Mouse (Mus musculus) MEL (cell line): ENCODE data around the gene Gm38392. TPM values are rescaled to one million over a fixed set of nuclear protein-coding genes. Genes with fewer than 3 reads are reported as not detected.
"Not testable (repeated sequence)": the region's sequence is repeated elsewhere in the genome, so short reads cannot be mapped to it uniquely, and the experiment has no call there.

ENCODE experiments used
- DNase-seq: peaks from one replicate; pipeline ENCODE4 v3.0.0; 2011; ENCODE audit warnings: low read depth, low spot score
- H3K27ac ChIP-seq: 2 replicates; pipeline ENCODE4 v1.5.1; 2012; ENCODE audit warnings: low read depth, mild to moderate bottlenecking, control low read depth, low read length, moderate library complexity; ENCODE audit not compliant: control insufficient read depth
- H3K27me3 ChIP-seq, 2 experiments: fragments of 150-350 bp in 1 of 2; sonication (generic) in 1 of 2; 2 replicates each; pipeline ENCODE4 v1.6.1; 2012; ENCODE audit warnings: low read length in 2 of 2, mild to moderate bottlenecking in 2 of 2, improper control_type of control experiment in 1 of 2, moderate library complexity in 1 of 2; ENCODE audit not compliant: insufficient read depth in 2 of 2, control insufficient read depth in 1 of 2
- H3K36me3 ChIP-seq, 2 experiments: 2 replicates each; pipeline ENCODE4 v1.6.1; 2012 to 2014; ENCODE audit warnings: low read length in 2 of 2, improper control_type of control experiment in 1 of 2, inconsistent platforms in 1 of 2, mild to moderate bottlenecking in 1 of 2; ENCODE audit not compliant: insufficient read depth in 2 of 2, control insufficient read depth in 1 of 2
- H3K4me1 ChIP-seq, 2 experiments: fragments of 150-350 bp in 1 of 2; sonication (generic) in 1 of 2; 2 replicates each; pipeline ENCODE4 v1.6.1; 2012; ENCODE audit warnings: low read length in 2 of 2, improper control_type of control experiment in 1 of 2, mild to moderate bottlenecking in 1 of 2; ENCODE audit not compliant: insufficient read depth in 2 of 2, control insufficient read depth in 1 of 2
- H3K4me3 ChIP-seq, 2 experiments: fragments of 150-350 bp in 1 of 2; sonication (generic) in 1 of 2; 2 replicates each; pipeline ENCODE4 v1.5.1; 2012; ENCODE audit warnings: low read depth in 2 of 2, low read length in 2 of 2, mild to moderate bottlenecking in 2 of 2, moderate library complexity in 2 of 2, control low read depth in 1 of 2, improper control_type of control experiment in 1 of 2; ENCODE audit not compliant: control insufficient read depth in 1 of 2, insufficient read depth in 1 of 2
- H3K79me2 ChIP-seq: 2 replicates; pipeline ENCODE4 v1.6.1; 2012; ENCODE audit warnings: mild to moderate bottlenecking, low read length, moderate library complexity; ENCODE audit not compliant: control insufficient read depth, poor library complexity, insufficient read depth
- H3K9ac ChIP-seq: 2 replicates; pipeline ENCODE4 v1.6.1; 2012; ENCODE audit warnings: low read depth, mild to moderate bottlenecking, control low read depth, low read length, moderate library complexity; ENCODE audit not compliant: control insufficient read depth, poor library complexity, severe bottlenecking
- H3K9me3 ChIP-seq: fragments of 150-350 bp; sonication (generic); replicated peaks from 2 replicates; pipeline ENCODE4 v1.6.1; 2012; ENCODE audit warnings: mild to moderate bottlenecking, low read length, improper control_type of control experiment, moderate library complexity; ENCODE audit not compliant: insufficient read depth
- CHD2 ChIP-seq: IDR thresholded peaks from 2 replicates; pipeline ENCODE4 v1.6.1; 2011; ENCODE audit warnings: low read length, improper control_type of control experiment
- CTCF ChIP-seq, 3 experiments: IDR thresholded peaks in 2 of 3; conservative IDR thresholded peaks in 1 of 3; 2 replicates each; pipeline ENCODE4 v1.5.1; 2011 to 2012; ENCODE audit warnings: low read length in 3 of 3, low read depth in 2 of 3, mild to moderate bottlenecking in 2 of 3, improper control_type of control experiment in 1 of 3, inconsistent platforms in 1 of 3, mixed read lengths in 1 of 3, moderate library complexity in 1 of 3; ENCODE audit not compliant: control insufficient read depth in 1 of 3, insufficient read depth in 1 of 3, poor library complexity in 1 of 3, severe bottlenecking in 1 of 3
- E2F4 ChIP-seq: IDR thresholded peaks from 2 replicates; pipeline ENCODE4 v1.6.1; 2011; ENCODE audit warnings: low read depth, low read length, improper control_type of control experiment, borderline replicate concordance
- ELF1 ChIP-seq: IDR thresholded peaks from 2 replicates; pipeline ENCODE4 v1.6.1; 2014; ENCODE audit warnings: low read depth, mild to moderate bottlenecking, inconsistent platforms, low read length, improper control_type of control experiment, moderate library complexity
- EP300 ChIP-seq, 2 experiments: IDR thresholded peaks; 2 replicates each; pipeline ENCODE4 v1.6.1; 2011; ENCODE audit warnings: improper control_type of control experiment in 2 of 2, low read length in 2 of 2, low read depth in 1 of 2, mild to moderate bottlenecking in 1 of 2
- GATA1 ChIP-seq: IDR thresholded peaks from 2 replicates; pipeline ENCODE4 v1.6.1; 2011; ENCODE audit warnings: low read depth, low read length, improper control_type of control experiment
- HCFC1 ChIP-seq: IDR thresholded peaks from 2 replicates; pipeline ENCODE4 v1.6.1; 2012; ENCODE audit warnings: low read depth, mild to moderate bottlenecking, inconsistent platforms, low read length, improper control_type of control experiment, moderate library complexity
- MAFK ChIP-seq: IDR thresholded peaks from 2 replicates; pipeline ENCODE4 v1.6.1; 2011; ENCODE audit warnings: low read depth, mild to moderate bottlenecking, low read length, improper control_type of control experiment, borderline replicate concordance
- MAX ChIP-seq: IDR thresholded peaks from 2 replicates; pipeline ENCODE4 v1.6.1; 2011; ENCODE audit warnings: low read length, improper control_type of control experiment
- MEF2A ChIP-seq: IDR thresholded peaks from 2 replicates; pipeline ENCODE4 v1.6.1; 2014; ENCODE audit warnings: low read depth, mild to moderate bottlenecking, inconsistent platforms, low read length, improper control_type of control experiment; ENCODE audit not compliant: poor library complexity, insufficient replicate concordance, severe bottlenecking; ENCODE audit errors: extremely low read depth
- MXI1 ChIP-seq: IDR thresholded peaks from 2 replicates; pipeline ENCODE4 v1.6.1; 2011; ENCODE audit warnings: mild to moderate bottlenecking, low read depth, low read length, improper control_type of control experiment
- NELFE ChIP-seq: IDR thresholded peaks from 2 replicates; pipeline ENCODE4 v1.6.1; 2011; ENCODE audit warnings: low read depth, low read length, improper control_type of control experiment
- NRF1 ChIP-seq: IDR thresholded peaks from 2 replicates; pipeline ENCODE4 v1.6.1; 2014; ENCODE audit warnings: low read depth, mild to moderate bottlenecking, inconsistent platforms, low read length, improper control_type of control experiment, moderate library complexity; ENCODE audit not compliant: poor library complexity, insufficient read depth, severe bottlenecking
- POLR2AphosphoS5 ChIP-seq: IDR thresholded peaks from 2 replicates; pipeline ENCODE4 v1.6.1; 2012; ENCODE audit warnings: low read depth, borderline replicate concordance, mild to moderate bottlenecking, inconsistent platforms, low read length, moderate library complexity, mixed read lengths
- RCOR1 ChIP-seq: IDR thresholded peaks from 2 replicates; pipeline ENCODE4 v1.6.1; 2012; ENCODE audit warnings: low read depth, mild to moderate bottlenecking, inconsistent platforms, low read length, improper control_type of control experiment
- SIN3A ChIP-seq: IDR thresholded peaks from 2 replicates; pipeline ENCODE4 v1.6.1; 2012; ENCODE audit warnings: low read length, improper control_type of control experiment, inconsistent platforms
- SMC3 ChIP-seq: IDR thresholded peaks from 2 replicates; pipeline ENCODE4 v1.6.1; 2011; ENCODE audit warnings: low read depth, low read length, improper control_type of control experiment
- TBP ChIP-seq: IDR thresholded peaks from 2 replicates; pipeline ENCODE4 v1.8.0; 2011; ENCODE audit warnings: low read depth, low read length, improper control_type of control experiment
- TCF12 ChIP-seq: IDR thresholded peaks from 2 replicates; pipeline ENCODE4 v1.6.1; 2014; ENCODE audit warnings: low read depth, mild to moderate bottlenecking, inconsistent platforms, low read length, improper control_type of control experiment, moderate library complexity
- polyA plus RNA-seq, 2 experiments: library from polyadenylated mRNA; stranded (reverse) in 1 of 2; unstranded in 1 of 2; fragments of >175 nt in 1 of 2; fragments of >200 nt in 1 of 2; gene quantifications; 2 replicates each; pipeline versions ENCODE4 v1.2.1 to v1.2.4; 2012; ENCODE audit warnings: low replicate concordance in 2 of 2, low read depth in 1 of 2; ENCODE audit not compliant: insufficient read length in 2 of 2, insufficient read depth in 1 of 2, missing spikeins in 1 of 2
- total RNA-seq: library from RNA; depleted of rRNA; stranded (reverse); fragments of 300-350 nt; gene quantifications from 2 replicates; pipeline ENCODE4 v1.2.3, GENCODE M21; 2012

Gm38392 gene
- total and polyA plus RNA-seq, 3 experiments = 0.69 to 0.84 TPM; not detected in 1

DNA sequence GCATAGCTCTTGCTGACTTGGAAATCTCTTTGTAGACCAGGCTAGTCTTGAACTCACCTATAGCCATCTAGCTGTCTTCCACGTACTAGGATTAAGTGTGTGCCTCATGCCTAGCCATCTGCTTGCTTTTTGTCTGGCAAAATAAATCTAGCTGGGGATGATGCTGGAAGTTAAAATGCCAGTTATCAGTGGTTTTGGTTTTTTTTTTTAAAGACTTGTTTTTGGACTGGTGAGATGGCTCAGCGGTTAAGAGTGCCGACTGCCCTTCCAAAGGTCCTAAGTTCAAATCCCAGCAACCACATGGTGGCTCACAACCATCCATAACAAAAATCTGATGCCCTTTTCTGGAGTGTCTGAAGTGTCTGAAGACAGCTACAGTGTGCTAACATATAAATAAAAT lies 15.2 kb downstream of the Gm38392 start:
- peaks cover 0 to 7% of the 10 kb centered on the region in 2 experiments; a peak in 2 of 4 replicates for H3K36me3 ChIP-seq
- H3K27ac ChIP-seq = no peak overlapping the region
- H3K79me2 ChIP-seq = no peaks in the 10 kb centered on the region
- H3K4me3 ChIP-seq = no peak overlapping the region
- no peak overlapping the region for H3K9ac ChIP-seq
- peak; percentile 29 for DNase-seq
- H3K27me3 ChIP-seq = no peaks in the 10 kb centered on the region
- H3K4me1 ChIP-seq = peaks cover 2 to 13% of the 10 kb centered on the region in 2 experiments
- no peaks in the 10 kb centered on the region for H3K9me3 ChIP-seq
- TF ChIP-seq TBP (peak; percentile 99), E2F4 (no peak), SIN3A (no peak), MXI1 (no peak)
- TF ChIP-seq, all 39 proteins: peak for 1

DNA sequence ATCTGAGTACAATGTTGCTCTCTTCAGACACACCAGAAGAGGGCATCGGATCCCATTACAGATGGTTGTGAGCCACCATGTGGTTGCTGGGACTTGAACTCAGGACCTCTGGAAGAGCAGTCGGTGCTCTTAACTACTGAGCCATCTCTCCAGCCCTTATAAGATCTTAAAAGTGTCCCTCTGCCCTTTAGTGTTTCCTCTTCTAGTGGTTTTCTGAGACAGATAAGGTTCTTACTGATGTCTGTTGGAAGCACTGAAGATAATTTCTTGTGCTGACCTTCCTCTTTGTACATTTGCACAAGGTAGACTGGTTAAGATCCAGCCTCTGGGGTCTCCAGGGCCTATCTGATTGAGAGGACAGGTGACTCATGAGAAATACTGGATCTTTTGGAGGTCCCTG lies 15.7 kb downstream of the Gm38392 start:
- DNase-seq = peak; percentile 64
- TF ChIP-seq TCF12 (0 out of 2 replicates have a peak, but pooled peaks have one; percentile 30), GATA1 (peak; percentile 78), MAFK (0 out of 2 replicates have a peak, but pooled peaks have one; percentile 40), TBP (peak; percentile 97), EP300 (IDR thresholded peaks at IDR 0.05; ENCODE audit: low read depth in 1 of 2, low read length in 2 of 2) (peak; percentile 40 to 56; a peak in 3 of 4 replicates), ELF1 (0 out of 2 replicates have a peak, but pooled peaks have one; percentile 35)
- H3K79me2 ChIP-seq, H3K36me3 ChIP-seq, H3K9me3 ChIP-seq, H3K4me3 ChIP-seq, H3K27ac ChIP-seq, H3K9ac ChIP-seq, H3K27me3 ChIP-seq: not testable (repeated sequence)
- H3K4me1 ChIP-seq = peaks cover 2 to 13% of the 10 kb centered on the region in 2 experiments

DNA sequence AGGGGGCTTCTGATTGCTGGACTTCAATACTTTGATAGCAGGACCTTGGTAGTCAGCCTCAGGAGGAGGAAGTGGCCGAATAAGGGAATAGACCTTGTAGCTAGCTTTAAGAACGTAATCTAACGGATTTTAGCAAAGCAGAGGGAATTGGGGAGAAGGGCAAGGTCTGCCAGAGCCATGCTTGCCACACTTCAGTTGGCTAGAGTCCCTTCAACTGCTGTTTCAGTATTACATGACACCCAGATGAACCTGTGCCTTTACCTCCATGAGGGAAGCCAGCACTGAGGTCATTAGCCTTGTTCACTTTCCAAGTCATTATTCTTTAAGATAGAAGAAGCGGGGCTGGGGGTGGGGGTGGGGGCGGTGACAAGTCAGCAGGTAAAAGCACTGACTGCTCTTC lies 18.0 kb downstream of the Gm38392 start:
- Histone ChIP-seq H3K27me3 (no peaks in the 10 kb centered on the region; a peak in 1 of 4 replicates), H3K36me3 (peaks cover 0 to 7% of the 10 kb centered on the region in 2 experiments; a peak in 2 of 4 replicates), H3K27ac (no peak overlapping the region), H3K4me3 (no peak overlapping the region), H3K79me2 (no peaks in the 10 kb centered on the region), H3K4me1 (peaks cover 2 to 13% of the 10 kb centered on the region in 2 experiments), H3K9ac (no peak overlapping the region), H3K9me3 (no peaks in the 10 kb centered on the region)
- no peak for DNase-seq
- TF ChIP-seq CTCF (IDR thresholded peaks at IDR 0.05 in 2 of 3, conservative IDR thresholded peaks at IDR 0.05 in 1 of 3; ENCODE audit: control insufficient read depth in 1 of 3, insufficient read depth in 1 of 3, low read depth in 2 of 3, low read length in 3 of 3, poor library complexity in 1 of 3, severe bottlenecking in 1 of 3) = no peak
- TF ChIP-seq POLR2AphosphoS5 = no peak
- no peak for TF ChIP-seq NELFE
- no peak for TF ChIP-seq HCFC1
- TF ChIP-seq RCOR1 = no peak
- no peak for TF ChIP-seq MAX
- no peak for TF ChIP-seq MEF2A
- no peak for TF ChIP-seq MAFK
- no peak for TF ChIP-seq NRF1
- no peak for TF ChIP-seq CHD2
- TF ChIP-seq SMC3 = no peak
- no peak for TF ChIP-seq ELF1
